Mouse (Mus musculus) kidney, adult 8-10 months (tissue): ENCODE measurements around the gene Exoc4.

Source experiments
- DNase-seq, 2 experiments: peaks; one replicate each; pipeline ENCODE4 v3.0.0; 2022

Exoc4 gene

DNA sequence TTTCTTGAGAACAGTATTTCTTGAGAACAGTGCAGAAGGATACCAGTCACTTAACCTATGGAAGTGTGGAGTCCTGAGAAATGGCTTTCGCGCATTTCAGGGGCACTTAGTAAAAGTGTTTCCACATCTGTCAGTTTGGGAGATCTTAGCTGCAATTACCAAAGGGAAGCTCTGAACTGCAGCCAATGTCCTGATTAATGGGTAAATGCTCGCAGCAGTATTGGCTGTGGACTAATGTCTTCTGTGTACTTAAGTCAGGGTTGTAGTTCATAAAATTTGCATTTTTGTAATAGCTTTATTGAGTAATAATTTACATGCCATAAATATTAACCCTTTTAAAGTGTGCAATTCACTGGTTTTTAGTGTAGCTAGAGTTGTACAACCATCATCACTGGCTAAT lies 709.4 kb downstream of the Exoc4 start:
- DNase-seq, result peak; percentile 35 to 51

DNA sequence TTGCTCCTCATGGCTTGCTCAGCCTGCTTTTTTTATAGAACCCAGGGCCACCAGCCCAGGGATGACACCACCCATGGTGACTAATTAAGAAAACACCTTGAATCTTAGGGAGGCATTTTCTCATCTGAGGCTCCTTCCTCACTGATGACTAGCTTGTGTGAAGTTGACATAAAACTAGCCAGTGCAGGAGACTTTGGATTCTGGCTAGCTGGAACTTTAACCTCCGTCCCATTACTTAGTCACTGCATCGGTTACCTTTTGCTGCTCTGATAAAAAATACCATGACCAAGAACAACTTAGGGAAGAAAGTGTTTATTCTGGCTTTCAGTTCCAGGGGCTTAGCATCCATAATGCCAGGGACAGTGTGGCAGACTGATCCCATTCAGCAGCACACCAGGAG lies 711.9 kb downstream of the Exoc4 start:
- peak; percentile 9 to 19 for DNase-seq

GRCm38 (mm10) chr6:33963092-33963491 lies 714.2 kb downstream of the Exoc4 start:
- DNase-seq, result no peak

DNA sequence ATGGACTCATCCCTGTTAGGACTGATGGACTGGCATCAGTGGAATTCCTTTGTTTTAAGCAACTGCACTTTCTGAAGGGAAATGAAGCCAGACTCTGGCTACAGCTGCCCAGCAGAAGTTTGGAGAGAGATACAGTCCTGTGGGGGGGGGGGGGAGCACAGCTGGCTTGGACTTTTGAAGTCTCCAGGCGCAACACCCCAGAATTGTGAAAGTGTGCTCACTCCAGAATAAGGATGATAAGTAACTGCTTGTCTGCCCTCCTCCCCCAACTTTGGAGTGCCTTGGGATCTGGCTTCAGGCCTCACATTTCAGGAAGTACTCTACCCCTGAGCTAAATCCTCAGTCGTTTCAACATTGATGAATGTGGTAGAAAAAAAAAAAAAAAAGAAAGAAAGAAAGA lies 716.7 kb downstream of the Exoc4 start:
- DNase-seq, result no peak

DNA sequence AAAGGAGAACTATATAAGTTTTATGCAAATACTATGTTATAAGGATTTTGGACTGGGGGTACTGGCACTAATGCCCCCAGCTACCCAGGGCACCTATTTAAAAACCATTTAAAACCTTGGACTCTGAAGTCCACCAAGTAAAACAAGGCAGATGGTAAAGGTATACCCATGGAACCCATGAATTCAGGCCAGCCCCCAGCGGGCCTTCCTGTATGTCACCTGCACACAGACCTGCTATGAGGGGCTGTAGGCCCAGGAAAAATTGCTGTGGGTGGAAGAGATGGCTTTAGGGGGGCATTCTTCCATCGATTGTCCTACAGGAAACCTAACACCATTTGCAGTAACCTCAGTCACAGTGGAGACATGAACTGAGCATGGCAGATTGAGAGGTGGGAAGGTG lies 719.9 kb downstream of the Exoc4 start:
- DNase-seq, result no peak

- no peak for DNase-seq
Observed at GRCm38 (mm10) chr6:33972801-33973200, 723.9 kb downstream of the Exoc4 start.

DNA sequence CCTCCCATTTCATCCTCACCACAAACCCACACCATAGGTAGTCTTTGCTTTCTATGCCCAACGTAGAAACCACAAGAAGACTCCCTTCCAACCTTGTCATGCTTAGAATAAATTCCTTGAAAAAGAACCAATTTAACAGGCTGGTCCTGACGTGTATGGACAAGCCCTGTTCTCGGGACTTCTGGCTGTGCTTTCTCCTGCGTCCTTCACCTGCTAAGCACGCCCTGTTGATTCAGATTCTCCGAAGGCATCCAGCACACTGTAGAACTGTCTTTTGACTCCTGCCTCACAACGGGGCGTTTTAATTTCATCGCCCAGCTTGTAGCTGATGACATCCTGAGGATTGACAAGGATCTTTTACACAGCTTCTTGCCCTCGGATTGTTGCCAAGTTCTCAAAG lies 727.7 kb downstream of the Exoc4 start:
- DNase-seq, result no peak

DNA sequence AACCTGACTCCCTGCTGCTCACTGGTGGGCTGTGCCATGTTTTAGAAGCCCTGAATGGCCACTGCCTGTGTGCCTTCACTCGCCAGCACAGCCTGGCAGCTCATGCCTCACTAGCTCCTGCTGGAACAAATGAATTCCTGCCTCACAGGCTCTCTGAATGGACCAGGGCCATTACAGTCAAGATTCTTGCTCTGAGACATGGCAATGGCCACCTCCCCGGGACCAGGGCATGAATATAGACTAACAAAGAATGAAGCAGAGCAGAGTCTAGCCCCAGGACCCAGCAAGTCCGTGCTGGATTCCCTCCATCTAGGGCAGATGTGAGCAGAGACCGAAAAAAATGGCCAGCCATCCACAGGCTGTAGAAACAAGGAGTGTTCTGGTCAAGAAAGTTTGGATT lies 728.6 kb downstream of the Exoc4 start:
- DNase-seq, result no peak

DNA sequence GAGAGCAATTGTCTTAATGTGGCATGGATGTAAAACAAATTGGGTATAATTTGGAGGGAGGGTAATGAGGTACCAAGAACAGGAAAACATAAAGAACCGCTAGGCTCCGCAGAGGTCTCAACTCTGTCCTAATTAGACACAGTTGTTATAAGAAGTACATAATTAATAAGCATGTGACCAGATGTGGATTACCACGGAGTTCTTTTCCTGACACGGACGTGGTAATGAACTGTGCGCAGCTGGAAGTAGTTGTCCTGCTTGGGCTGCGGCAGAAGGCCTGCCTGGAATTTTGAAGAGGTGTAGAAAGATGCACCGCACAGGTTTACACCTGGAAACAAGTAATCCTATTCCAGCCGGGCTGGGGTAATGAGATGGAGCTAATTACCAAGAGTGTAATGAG lies 729.0 kb downstream of the Exoc4 start:
- no peak for DNase-seq

DNA sequence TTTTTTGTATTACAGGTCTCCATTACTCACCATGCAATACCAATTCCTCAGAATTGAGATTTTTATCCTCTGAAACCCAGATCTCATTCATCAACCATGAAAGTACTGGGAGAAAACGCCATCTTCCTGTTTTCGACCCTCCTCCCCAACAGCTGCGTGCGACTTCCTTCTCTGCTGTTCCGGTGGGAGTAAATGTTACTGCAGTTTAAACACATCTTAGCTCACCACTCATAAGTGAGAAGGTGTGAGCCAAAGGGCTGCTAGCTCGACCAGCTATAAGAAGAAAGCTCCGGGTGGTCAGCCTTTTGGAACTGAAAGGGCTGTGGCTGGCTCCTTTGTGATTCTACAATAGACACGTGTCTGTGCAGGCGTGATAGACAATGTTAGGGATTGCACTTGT lies 733.8 kb downstream of the Exoc4 start:
- DNase-seq, result no peak

- DNase-seq, result no peak
Observed at GRCm38 (mm10) chr6:33987132-33987531, 738.2 kb downstream of the Exoc4 start.

DNA sequence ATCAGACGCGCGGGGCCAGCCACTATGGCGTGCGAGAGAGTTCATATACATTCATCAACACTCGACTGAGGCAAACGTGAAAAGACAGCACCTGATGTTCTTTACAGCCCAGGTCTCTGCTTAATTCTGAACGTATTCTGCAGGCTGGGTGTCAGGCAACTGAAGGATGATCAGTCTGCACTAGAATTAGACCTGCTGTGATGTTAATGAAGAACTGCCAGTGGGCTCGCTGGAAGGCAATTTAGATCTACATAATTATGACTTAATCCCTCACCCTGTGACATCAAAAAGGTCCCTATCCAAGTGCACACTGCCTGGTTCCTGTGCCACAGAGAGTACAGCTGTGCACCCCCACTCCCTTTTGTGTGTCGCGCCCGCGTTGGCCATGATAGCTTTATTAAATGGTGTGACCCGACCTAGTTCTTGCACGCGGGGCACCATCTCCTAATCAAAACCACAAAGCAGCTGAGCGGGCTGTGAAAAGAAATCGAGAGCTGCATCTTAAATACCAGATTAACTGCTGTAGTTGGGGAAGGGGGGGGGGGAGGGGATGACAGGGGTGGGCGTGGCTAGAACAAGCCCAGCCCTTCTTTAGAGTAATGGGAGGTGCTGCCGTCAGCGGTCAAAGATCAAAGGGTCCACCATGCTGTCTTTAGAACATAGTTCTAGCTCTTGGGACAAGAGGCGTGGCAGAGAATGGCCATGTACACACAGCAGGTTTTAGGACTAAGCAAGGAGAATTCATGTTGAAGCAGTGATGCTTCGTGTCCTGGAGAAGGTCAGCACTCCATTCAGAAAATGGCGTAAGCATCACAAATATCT lies 743.5 kb downstream of the Exoc4 start:
- no peak for DNase-seq

- no peak for DNase-seq
Observed at GRCm38 (mm10) chr6:33993842-33994241, 745.0 kb downstream of the Exoc4 start.

GRCm38 (mm10) chr6:33998590-33998989 lies 749.7 kb downstream of the Exoc4 start:
- peak; percentile 1 to 3 for DNase-seq

GRCm38 (mm10) chr6:33999530-33999929 lies 750.6 kb downstream of the Exoc4 start:
- no peak for DNase-seq

GRCm38 (mm10) chr6:34000644-34001043 lies 751.8 kb downstream of the Exoc4 start:
- DNase-seq, result no peak

DNA sequence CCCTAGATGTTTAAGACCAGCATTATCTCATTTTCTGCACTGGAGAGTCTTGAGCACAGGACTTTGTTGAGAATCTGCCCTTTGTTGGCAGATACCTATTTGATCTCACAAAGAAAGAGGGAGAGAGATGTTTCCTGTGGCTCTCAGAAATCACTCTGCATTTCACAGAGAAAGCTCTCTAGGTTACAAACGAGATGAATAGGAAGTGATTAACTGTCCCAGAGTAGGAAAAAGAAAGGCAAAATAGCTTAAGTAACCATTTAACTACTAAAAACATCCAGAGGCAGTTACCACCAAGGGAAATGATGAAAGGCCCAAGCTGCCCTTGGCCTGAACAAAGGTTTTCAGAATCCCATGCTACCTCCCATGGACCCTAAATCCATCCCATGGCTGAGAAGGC lies 754.1 kb downstream of the Exoc4 start:
- no peak for DNase-seq

DNA sequence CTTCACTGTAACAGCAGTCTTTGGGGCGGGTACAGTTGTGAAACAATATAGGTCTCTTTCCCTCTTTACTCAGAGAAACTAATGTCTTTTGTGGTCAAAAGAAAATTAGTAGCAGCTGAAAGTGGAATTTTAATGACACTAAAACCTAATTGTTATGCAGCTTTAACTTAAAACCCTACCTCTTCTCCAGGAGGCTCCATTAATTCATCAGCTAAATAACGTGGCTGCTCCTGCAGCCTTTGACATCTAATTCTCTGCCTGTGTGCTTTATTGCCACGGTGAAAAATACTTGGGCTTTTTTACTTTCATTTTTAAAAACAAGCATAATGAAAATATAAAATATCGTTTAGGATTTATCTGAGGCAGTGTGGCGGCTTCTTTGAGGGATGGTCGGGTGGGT lies 764.6 kb downstream of the Exoc4 start:
- DNase-seq, result no peak
